Mouse (Mus musculus) kidney, postnatal 36 days (tissue): ENCODE data around the gene Ebf1.

Experiments
- DNase-seq, 2 experiments: peaks; one replicate each; pipeline ENCODE4 v3.0.0; 2021 to 2022; ENCODE audit warnings: mixed read lengths in 2 of 2

Ebf1 gene

DNA sequence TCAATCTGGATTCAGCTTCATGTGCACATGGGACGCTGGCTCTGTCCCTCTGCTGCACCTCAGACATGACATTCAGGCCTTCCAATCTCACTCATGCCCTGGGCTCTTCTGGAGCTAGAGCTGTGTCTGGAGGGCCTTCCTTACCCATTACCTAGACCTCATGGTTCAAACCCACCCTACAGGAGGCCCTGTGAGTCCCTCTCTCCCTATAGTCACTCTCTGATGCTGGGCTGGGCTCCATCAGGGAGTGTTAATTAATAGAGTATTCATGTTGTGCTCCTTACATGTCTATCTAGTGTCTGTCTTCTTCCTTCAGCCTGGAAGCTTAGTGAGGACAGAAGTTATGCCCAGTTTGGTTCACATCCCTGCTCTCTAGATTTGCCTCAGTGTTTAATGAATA, 88.7 kb downstream of the Ebf1 start:
- no peak for DNase-seq

DNA sequence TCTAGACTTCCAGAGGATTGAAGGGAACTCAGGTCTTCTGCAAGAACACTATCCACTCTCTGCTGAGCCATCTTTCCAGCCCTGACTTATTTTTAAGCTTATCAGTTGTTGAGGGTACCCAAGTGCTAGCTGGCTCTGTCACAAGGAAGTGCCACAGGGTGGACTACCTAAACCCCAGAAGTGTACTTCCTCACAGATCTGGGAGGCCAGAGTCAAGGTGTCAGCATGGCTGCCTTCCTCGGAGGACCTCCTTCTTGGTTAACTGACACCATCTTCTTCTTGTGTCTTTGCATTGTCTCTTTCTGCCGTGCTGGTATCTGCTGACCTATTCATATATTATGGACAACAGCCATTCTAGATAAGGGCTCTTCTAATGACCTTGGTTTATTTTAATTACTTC, 89.3 kb downstream of the Ebf1 start:
- DNase-seq, result no peak

DNA sequence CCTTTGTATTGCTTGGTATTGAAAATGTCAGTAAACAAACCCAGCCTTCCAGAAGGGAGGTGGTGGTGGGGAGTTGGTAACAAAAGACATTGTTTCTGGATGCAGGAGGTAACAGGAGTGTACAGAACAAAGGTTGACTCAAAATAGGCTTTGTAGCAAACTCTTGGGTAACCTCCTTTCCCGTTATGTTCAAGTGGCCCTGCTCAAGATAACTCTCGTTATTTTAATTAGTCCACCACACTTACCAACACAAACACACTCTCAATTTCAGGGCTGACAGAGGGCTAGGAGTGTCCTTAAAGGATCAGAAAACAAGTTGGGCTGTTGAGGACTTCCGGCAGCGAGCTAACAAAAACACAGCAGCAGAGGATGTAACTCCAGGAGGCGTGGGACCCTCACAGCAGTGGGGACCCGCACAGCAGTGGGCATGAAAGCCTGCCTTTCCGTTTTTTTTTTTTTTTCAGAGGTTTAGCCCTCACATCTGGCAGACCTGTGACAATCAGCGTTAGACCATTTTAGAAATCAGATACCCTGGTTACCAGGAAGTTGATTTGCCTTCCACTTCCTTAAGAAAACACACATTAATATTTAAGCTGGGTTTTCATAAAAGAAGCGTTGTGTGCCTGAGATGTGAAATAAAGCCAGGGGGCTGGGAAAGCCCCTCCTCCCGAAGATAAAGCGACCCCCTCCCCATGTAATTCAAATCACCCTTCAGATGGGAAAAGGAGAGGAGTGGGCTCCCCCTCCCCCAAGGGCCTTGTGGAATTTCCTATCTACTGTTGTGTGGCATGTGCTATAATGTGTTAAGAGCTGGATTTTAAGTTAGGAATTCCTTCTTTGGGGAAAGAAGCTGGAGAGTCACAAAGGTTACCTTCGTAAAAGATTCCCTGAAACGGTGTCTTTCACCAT, 90.5 kb downstream of the Ebf1 start:
- no peak for DNase-seq

DNA sequence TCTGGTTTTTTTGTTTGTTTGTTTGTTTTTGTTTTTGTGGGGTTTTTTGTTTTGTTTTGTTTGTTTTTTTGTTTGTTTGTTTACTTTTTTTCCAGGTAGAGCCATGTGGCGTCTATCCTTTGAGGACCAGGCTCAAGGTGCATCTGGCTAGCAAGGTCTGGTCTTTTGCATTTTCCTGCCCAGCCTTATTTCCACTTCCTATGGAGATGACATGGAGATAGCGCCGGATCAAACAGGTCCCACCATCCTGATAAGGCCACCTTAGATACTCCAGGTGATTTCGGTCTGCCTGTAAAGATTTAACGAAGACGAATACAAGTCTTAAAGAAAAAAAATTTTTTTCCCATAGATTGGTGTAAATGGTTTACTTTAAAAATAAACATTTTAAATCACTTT, 91.2 kb downstream of the Ebf1 start:
- no peak for DNase-seq

DNA sequence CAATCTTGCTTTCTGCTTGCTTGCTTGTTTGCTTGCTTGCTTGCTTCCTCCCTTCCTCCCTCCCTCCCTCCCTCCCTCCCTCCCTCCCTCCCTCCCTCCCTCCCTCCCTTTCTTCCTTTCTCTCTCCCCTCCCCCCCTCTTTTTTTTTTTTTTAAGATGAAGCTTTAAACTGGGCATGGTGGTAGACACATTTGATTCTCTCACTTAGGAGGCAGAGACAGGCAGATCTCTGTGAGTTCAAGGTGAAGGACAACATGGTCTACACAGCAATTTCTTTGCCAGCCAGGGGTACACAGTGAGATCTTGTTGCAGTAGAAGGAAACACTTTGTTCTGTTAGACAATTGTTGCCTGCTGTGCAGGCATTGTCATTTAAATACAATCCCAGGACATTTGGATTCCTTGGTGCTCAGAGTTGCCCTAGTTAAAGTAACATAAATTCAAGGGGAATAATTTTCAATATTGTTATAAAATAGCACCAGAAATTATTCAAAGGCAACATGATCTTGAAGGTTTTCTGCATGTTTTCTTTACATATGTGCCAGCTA, 92.0 kb downstream of the Ebf1 start:
- no peak for DNase-seq

DNA sequence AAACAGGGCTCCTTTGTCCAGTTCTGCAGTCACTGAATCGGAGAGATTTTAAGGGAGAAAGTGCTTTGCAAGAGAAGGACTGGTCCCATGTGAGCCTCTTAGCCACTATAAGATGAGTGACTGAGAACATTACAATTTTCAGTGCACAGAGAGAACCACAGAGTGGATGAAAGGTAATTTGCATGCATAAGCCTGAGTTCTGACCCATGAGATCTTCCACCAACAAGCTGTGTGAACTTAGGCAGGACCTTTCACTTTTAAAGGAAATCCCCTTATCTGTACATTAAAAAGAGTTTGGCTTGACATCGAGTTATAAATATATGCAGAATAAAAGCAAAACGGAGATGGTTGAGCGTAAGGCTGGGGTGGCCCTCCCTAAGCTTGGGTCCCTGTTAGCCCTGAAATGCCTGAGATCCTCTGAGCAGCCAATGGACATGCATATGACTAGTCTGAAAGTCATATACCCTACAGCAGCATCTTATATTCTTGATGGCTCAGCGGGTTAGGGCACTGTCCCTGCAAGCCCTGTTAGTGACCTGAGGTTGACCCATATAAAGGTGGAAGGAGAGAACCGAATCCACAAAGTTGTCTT, 92.8 kb downstream of the Ebf1 start:
- DNase-seq, result no peak

DNA sequence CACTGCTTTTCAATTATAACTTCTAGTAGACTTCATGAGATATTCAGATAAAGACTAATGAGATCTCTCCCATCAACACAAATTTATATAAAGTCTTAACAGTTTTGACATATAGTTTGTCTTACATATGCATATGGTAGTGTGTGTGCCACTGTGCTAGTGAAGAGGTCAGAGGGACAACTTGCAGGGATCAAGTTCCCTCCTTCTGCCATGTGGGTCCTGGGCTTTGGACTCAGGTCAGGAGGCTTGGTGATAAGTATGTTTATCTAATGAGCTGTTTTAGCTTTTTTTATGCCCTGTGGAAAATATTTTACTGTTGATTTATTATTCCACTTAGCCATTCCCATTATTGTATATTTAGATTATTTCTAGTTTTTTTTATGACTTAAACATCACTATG, 93.7 kb downstream of the Ebf1 start:
- DNase-seq, result no peak

DNA sequence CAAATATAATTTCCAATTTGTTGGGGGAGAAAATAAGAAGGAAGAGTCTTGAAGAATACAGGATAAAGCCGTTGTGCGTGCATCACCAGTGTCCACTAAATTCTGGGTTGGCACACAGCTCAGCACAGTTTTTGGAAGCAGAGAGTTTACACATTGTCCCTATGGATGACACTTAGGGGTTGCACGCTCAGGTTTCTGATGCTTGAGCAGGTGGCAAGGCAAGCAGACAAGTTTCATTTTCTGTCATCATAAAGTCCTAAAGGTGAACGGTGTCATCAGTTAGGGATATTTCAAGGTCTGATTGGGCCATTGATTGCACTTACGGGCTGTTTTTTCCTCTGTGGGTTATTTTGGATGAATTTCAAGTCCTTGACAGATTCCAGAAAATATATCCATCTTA, 97.1 kb downstream of the Ebf1 start:
- DNase-seq, result no peak

DNA sequence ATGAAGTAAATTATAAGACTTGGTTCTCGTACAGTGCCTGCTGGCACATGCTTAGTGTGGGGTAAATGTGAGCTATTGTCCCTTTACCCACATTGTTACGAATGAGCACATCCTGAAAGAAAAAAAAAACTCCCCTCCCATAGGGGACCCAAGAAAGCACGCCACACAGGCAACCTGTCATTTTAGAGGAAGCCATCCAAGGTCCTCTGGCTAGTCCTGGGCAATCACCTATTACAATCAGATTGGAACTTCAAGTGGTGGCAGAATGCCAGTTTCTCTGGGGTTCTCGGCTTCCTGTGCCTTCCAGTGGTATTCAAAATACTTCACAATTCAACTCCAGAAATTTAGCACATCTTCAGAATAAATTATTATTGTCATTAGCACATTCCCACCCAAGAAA, 98.7 kb downstream of the Ebf1 start:
- peak; percentile 54 to 60 for DNase-seq

DNA sequence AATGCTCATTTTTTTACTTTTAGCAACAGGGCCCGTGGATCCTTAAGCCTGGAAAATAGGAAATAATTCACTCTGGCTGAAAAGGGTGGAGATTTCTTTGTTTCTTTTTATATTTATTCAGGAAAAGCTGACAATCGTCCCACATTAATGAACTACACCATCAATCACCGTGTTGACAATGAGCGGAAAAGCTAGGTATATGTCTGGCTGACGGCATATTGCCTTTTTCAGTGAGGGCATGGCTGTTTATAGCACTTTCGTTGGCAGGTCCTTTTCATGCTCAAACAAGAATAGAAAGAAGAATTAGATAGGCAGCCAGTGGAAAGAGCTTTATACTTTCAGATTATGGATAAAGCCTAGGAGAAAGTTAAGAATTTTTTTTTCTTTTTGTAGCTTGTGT, 99.8 kb downstream of the Ebf1 start:
- DNase-seq, result peak; percentile 48 to 69

DNA sequence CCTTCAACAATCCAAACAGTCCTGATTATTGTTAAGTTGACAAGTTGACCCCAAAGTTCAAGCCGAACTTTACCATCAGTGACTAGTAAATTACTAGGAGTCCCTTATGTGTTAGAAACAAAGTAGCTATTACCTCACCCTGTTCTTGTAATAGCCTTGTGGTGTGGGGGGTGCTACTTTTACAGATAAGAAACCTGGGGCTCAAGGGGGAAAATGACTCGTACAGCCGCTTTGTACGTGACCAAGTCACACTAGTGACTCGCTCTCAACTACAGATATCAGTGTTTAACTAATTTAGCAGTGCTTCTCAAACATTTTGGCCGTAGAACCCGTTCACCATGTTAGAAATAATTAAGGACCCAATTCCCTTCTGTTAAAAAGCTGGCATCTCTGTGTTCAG, 100.5 kb downstream of the Ebf1 start:
- no peak for DNase-seq

DNA sequence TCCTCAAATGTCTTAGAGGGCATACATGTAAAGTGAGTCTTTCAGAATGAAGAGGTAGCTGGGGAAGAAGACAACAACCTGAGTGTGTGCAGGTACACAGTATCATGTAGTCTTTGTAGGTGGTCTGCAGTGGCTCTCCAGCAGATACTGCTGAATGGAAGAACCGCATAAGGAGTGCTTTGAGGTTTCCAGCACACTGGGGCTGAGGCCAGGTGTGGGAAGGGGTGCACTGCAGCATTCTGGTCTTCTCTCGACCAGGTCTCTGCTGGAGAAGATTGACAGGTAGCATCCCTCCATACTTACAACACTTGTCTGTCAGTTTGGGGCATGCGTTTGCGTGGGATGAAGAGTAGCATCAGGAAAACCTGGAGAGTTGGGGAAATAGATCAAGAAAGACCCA, 104.9 kb downstream of the Ebf1 start:
- DNase-seq, result no peak

DNA sequence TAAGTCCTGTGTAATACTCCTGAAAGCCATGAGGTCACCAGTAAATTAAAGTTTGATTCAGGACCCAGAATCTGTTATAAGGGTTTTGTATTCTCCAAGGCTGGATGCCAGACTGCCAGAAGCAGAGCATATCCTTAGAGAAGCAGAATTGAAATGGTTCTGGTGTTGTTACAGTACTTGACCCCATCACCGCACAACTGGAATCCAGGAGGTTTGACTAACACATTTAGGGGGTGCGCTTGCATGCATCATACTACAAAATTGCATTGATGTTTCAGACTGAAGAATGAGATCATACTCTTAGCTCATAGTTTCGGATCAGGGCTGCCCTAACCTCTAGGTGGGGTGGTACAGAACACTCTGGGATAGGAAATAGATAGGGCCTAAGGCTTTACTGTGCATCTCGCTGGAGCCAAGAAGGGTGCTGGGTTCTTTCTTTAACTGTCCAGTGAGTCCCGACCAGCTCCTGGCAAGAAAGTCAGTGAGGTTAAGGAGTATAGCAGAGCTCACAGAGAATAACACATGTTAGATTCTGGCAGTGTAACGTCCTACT, 106.9 kb downstream of the Ebf1 start:
- DNase-seq, result no peak

DNA sequence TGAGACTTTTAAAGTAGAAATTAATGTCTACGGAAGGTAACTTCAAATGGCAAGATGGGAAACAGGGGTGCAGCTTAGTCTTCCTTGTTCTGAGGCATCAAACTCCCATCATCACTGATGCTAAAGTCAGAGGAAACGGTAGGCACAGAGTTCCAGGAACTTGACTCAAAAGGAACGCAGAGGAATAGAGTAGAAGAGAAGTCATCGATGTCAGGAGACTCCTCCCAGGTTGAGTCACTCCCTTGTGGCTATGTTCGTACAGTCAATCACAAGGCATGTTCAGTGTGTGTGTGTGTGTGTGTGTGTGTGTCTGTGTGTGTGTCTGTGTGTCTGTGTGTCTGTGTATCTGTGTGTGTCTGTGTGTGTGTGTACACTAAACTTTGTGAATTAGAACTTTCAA, 108.6 kb downstream of the Ebf1 start:
- DNase-seq, result no peak

DNA sequence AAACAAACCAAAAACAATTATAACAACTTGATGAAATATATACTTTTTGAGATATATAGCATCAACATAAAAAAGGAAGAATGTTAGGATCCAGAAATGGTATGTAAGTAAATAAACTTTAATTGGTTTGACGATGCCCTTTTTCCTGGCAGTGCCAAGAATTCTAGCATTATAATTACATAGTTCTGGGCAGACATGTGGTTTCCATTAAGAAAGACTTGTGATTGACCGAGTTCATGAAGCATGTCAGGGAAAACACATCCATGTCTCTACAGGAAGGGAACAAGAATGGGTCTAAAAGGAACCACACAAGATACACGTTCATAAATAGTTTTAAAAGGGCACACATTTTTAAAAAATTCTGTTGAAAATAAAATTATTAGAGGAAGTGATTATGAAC, 110.3 kb downstream of the Ebf1 start:
- DNase-seq, result no peak

DNA sequence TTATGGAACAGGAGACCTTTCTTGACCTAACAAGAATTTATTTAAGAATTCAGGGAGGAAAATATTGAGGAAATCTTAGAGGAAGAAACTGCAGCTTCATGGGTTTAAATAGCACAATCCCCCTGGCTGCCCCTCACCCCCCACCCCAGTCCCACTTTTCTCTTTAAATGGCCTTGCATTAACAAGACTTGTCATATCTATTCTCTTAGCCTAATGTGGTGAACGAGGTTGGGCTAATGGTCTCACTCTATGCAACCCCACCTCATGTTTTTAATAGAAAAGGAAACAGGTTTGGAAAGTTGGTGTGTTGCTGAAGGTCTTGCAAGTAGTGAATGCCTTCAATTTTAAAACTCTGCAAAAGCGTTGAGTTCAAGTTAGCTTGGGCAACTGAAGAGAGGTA, 110.7 kb downstream of the Ebf1 start:
- no peak for DNase-seq

DNA sequence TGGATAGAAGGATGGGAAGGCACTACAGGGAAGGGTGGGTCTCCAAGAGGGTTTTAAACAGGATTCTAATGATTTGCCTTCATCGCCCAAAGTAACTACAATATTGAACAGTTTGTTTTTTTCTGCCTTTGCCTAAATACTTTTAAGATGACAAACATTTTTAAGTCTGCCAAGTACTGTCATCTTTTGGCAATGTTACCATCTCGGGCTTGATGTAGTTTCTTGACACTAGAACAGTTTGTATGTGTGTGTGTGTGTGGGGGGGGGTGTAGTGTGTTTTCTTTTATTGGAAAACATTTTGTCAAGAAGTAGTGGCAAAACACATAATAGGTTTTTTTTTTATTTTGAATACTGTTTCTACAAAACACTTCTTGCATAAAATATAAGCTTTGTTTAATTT, 111.2 kb downstream of the Ebf1 start:
- no peak for DNase-seq

DNA sequence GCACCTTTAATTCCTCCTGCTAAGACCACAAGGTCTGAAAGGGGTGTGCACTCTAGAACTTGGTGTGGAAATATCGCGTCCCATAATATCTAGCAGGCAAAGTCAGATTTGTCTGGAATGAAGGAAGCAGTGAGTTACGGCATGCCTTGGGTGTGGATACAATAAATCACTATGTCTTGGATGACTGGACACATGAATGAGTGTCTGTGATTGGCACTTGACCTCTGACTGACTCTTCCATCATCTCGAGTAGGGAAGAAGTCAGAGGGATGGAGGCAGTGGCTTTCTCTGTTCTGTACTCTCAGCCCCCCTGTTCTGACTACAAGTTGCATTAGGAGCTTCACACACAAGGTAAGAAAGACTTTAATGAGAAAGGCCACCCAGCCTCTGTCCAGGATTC, 112.8 kb downstream of the Ebf1 start:
- DNase-seq, result no peak

DNA sequence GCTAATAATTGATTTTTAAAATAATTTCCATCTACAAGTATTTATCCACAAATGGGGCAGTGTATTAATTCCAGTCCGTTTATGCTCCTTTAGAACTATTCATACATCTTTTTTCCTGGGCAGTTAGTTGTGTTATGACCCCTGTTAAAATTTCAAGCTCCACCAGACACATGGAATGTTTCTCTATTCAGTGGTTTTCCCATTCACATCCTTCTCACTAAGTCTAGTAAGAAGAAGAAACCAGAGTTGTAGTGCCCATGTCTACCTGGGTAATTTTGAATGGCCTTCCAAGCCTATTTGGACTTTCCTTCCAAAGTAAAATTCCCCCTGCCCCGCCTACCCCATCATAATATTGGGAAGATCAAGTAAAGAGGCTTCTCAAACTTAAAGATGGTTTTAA, 114.6 kb downstream of the Ebf1 start:
- DNase-seq, result no peak

DNA sequence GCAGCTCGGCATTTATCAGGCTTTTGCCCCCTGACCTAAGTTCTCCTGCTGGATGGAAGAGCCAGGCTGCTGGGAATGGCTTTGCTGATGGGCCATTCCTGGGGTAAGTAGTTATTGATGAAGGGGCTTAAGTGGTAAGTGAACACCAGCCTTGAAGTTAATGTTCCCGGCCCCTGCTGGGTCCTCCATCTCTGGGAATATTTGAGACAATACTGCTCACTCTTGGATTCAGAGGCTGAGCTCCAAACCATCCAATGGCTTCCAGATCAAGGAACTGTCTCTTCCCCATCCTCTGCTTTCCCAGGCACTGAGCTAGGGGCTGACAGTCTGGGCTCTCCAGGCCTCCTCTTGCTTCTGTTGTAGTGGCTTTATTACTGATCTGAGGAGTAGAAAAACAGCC, 116.2 kb downstream of the Ebf1 start:
- DNase-seq, result no peak

DNA sequence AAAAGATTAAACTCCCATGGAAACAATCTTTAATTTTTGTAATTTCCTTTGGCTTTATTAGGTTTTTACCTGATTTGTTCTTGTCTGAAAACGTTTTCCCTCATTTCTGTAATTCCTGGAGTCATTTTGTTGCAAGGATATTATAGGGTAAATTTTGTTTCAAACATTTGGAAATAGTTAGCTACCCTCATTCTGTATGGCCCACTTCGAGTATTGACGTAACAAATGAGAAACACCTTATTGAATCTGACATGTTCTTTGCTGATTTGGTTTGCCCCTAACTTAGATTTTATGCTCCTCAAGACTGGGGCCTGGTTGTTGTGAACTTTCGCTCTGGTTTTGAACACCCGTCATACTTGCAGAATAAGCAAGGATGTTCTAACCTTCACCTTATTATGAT, 120.9 kb downstream of the Ebf1 start:
- DNase-seq, result no peak

DNA sequence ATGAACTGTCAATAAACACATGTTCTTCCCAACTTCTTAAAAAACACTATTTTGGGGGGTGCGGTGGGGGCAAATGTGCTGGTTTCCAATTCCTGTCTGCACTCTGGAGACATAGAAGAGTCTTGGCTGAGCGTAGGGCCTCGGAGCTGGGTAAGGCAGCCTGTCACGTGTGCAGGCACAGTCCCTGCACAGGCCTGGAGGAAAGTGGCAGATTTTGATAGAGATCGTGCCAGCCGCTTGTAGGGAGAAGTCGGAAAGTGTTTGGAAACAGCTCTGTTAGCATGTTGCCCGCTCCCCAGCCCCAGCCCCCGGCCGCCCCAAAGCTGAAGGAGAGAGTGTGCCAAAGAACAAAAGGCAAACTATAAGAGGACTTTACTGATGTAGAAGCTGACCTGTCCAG, 121.7 kb downstream of the Ebf1 start:
- no peak for DNase-seq

DNA sequence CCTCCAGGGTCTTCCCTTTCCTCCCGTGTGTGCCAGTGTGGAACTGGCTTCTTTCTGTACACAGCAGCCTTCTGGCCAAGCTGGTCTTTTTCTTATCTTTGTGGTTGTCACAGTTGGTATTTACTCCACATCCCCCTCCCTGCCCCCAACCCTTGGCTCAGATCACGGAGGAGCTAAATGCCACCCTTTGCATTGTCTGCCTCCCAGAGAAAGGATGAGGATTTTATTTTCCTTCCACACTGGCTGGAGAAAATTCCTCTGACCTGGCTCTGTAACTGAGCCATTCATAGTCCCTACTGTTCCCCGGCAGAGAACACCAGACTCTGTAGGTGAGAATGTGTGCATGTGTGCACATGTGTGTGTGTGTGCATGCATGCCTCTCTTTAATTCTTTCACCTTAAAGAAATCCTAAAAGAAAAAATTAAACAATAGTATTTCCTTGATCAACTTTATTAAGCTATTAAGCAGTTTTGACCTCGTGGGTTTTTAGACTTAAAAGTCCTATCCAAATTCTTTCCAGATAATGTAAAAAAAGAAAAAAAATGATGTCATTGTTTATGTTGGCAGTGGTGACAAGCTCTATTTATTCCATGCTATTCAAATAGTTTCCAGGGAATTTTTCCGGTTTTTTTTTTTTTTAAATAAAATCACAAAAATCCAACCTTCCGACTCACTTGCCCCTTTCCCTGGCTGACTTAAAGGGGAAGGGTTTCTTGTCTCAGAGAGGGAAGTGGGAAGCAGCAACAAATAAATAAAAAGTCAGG, 123.3 kb downstream of the Ebf1 start:
- DNase-seq, result peak in 1 of 2 experiments; percentile 25
